Mouse (Mus musculus): ENCODE measurements around the gene Saa4.

DNA sequence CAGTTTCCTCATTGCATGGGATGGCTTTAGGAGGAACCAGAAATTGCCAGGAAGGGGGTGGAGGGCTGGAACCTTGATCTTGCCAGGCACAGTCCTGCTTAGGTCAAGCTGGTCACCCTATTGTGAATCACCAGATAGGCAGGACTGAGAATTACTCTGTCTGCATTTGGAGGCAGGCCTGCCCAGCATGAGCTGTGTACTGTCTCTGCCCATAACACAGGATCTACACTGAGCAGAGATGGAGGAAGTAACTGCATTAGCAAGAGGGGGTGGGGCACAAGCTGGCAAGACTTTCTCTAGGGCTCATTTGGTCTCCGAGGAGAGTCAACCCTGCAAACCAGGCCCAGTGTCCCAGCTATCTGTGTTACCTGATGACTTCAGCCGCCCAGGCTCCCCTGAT lies 2.6 kb upstream of the Saa4 start:
- TF ChIP-seq CTCF (IDR thresholded peaks at IDR 0.05; ENCODE audit: control insufficient read depth, insufficient read depth, insufficient read length), result no peak
- no peak for TF ChIP-seq MAX (IDR thresholded peaks at IDR 0.05)
- TF ChIP-seq CEBPB (IDR thresholded peaks at IDR 0.05; ENCODE audit: low read depth), result no peak

All from C2C12 (cell line).